Mouse (Mus musculus) left cerebral cortex, adult 8-10 months (tissue): ENCODE measurements around the gene Osbpl11. TPM values are rescaled to one million over a fixed set of nuclear protein-coding genes. Genes with fewer than 3 reads are reported as not detected.
"Not testable (repeated sequence)": the region's sequence is repeated elsewhere in the genome, so short reads cannot be mapped to it uniquely, and the experiment has no call there.

Experiments
- DNase-seq, 2 experiments: peaks; one replicate each; pipeline ENCODE4 v3.0.0; 2022; ENCODE audit warnings: low spot score in 2 of 2
- total RNA-seq, 4 experiments: library from RNA; stranded (reverse); gene quantifications; 2 replicates each; pipeline ENCODE4 v1.2.4; 2022

Gene Osbpl11
- total RNA-seq = 10 to 100 TPM; 14.8 to 18.9 (median 16.7) TPM

DNA sequence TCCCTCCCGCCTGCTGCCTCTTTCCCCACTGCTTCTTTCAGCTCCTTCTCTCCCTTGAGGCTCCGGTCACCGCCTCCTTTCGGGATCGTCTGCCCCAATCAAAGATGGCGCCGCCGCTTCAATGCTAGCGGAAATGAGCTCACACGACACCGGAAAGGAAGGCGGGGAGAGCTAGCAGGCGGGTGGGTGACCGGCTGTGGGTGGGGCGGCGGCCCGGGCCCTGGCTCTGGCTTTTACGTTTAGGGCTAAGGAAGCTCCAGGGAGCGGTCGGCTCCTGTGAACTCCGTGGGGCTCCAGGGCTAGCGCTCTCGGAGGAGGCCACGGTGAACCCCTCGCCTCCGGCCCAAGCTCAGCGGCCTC, at the start of gene Osbpl11:
Gene Osbpl11, plus strand, starts transcription at position 171 of the 360 bp plus-strand sequence.
- peak; percentile 91 to 93 for DNase-seq

DNA sequence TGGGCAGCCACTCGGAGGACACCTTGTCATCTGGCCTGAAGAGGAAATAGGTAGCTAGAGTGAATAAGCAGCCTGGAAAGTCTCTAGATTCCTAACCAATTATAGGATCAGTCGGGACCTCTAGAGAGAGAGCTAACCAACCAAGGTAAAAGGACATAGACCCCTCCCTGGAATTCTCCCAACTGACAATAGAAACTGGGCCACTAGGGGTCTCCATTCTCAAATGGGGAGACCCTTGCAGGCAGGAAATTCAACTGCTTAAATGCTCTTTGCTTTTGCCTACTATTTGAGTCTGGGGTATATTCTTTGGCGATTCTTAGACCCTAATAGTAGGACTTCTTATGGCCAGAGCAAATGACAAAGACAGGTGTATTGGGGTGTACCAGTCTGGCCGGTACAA, 49.7 kb upstream of the Osbpl11 start:
- DNase-seq = no peak

DNA sequence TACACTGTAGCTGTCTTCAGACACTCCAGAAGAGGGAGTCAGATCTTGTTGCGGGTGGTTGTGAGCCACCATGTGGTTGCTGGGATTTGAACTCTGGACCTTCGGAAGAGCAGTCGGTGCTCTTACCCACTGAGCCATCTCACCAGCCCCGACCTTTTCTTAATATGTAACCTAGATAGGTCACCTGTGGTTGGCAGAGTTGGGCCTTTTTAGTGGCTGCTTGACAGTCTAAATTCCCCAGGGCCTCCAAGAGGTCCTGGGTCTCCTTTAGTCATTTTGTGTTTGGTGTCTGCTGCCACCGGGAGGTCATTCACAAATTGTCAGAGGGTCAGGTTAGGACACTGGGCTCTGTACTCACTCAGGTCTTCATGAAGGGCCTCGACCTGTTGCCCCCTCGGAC, 45.8 kb upstream of the Osbpl11 start:
- DNase-seq = not testable (repeated sequence)

DNA sequence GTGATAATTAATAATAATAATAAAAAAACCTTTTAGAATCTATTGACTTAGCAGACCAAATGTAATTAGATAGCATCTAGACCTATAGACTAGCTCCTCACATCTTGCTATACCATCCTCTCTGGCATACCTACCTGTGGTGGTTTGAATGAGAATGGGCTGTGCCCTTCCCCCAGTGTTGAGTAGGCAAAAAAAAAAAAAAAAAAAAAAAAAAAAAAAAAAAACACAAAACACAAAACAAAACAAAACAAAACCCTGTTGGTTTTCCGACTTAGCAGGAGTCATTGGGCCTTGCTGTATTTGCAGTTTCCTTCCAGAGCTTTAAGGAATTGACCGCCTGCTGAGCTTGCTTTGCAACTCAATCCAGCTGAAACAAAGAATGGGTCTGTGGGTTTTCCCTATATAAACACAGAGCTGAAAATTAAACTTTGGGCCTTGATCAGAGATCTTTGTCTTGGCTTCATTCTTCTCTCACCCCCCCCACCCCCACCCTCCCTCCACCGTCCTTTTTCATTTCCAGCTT, 43.1 kb upstream of the Osbpl11 start:
- no peak for DNase-seq

DNA sequence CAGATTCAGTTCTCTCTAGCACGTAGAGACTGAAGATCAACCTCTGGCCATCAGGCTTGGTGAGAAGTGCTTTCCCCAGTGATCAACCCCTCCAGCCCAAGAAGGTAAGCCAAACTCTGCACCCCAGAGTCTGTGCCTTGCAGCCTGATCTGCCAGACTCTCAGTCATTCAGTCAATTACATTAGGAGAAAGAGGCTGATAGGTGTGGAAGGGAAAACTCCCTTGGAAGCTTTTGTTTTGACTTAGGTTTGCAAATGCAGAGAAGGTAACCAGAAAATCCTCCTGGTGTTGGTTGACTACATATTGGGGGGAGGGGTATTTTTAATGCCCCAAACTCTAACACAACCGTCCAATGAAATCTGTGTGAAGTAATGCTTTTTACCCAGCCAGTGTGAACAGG, 41.4 kb upstream of the Osbpl11 start:
- no peak for DNase-seq

DNA sequence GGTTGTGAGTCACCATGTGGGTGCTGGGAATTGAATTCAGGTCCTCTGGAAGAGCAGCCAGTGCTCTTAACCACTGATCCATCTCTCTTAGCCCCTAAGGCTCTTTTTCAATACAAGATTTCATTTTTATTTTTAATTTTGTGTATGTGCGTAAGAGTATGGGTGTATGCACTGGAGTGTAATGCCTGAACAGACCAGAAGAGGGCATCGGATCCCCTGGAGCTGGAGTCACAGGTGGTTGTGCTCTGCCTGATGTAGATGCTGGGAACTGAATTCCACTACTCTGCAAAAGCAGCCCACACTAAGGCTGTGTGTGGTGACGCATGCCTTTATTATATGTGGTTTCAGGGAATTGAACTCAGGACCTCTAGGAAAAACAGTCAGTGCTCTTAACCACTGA, 38.7 kb upstream of the Osbpl11 start:
- no peak for DNase-seq

DNA sequence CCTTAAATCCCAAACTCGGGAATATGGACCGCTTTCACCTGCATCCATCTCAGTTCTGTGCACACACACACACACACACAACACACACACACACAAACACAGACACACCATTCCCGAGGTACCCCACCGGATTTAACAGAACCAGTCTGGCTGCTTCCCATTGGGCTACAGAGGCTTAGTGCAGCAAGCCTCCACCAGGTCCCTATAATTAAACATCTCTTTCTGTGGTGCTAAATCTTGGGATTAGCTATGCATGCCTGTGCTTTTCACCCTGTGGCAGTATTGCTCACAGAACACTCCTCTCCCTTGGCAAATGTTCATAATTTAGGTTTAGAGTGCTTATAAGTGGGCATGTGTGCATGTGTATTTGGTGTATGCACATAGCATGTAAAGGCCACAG, 36.7 kb upstream of the Osbpl11 start:
- DNase-seq = no peak

DNA sequence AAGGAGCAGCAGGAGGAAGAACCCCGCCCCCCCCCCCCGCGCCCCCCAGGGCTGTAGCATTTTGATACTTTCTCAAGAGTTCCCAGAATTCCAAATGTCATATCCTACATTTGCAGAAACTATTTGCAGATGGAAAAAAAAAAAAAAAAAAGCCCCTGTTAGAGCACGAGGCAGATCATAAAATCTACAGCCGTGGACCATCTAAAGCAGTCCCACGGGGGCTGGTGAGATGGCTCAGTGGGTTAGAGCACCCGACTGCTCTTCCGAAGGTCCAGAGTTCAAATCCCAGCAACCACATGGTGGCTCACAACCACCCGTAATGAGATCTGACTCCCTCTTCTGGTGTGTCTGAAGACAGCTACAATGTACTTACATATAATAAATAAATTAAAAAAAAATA, 34.0 kb upstream of the Osbpl11 start:
- DNase-seq = not testable (repeated sequence)

DNA sequence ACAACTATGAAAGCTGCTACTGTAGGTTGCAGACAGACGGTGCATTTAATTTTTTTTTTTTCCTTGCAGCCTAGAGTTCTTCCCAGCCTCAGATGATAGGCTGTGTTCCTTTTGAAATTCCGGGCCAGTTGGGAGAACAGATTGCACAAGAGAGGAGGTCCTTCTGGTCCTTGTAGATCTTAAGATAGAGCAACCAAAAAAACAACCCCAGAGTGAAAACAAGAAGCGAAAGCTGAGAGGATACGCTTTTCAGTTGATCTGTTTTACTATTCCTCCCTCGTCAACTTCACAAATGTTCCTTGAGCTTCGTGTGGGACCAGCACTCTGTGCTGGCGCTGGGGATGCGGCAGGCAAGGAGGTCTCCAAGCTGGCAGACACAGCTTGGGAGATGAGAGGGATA, 33.3 kb upstream of the Osbpl11 start:
- peak in 1 of 2 experiments; percentile 70 for DNase-seq

DNA sequence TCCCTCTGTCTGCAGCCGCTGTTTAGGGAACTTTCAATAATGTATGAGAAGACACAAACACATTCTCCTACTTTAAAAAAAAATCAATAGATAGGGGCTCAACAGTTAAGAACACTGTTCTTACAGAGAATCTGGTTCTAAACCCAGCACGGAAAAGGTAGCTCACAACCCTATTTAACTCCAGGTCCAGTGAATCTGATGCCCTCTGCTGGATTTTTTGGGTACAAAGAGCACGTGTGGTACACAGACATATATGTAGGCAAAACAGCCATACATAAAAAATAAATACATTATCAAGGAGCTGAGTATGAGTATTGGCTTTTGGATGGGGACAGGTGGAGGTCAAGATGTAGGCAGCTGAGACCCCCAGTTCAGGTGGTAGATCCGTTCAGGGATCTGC, 29.9 kb upstream of the Osbpl11 start:
- no peak for DNase-seq

DNA sequence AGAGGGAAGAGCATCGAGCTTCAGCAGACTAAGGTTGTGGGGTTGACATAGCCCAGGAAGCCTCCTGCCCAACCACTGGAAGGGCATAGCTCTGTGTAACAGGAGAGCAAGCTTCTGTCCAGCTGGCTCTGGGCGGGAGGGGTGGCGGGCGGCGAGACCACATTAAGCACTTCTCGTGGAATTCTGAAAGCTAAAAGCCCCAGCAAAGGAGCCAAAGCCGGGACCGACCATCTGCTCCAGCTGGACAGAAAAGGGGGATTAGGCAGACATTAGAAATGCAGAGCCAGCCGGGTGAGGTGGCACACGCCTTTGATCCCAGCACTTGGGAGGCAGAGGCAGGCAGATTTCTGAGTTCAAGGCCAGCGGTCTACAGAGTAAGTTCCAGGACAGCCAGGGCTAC, 26.9 kb upstream of the Osbpl11 start:
- DNase-seq = no peak

DNA sequence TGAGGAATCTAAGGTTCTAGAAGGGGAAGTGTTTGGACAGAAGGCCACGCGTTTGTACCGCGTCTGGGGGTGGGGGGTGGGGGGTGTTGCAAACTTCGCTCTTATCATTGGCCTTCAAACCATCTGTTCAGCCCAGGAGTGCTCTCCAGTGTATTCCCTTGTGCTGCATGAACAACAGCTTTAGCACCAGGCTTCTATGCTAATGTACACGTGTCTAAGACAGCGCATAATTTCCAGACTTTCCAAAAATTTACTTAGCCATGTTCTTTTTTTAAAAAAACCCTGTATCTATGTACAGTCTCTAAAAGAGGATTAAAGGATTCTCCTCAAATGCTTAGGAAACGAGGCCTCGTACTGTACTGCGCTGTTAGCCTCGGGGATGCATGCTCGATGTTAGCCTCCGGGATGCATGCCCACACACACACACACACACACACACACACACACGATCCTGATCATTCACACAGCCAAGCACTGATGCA, 26.2 kb upstream of the Osbpl11 start:
- DNase-seq = no peak

DNA sequence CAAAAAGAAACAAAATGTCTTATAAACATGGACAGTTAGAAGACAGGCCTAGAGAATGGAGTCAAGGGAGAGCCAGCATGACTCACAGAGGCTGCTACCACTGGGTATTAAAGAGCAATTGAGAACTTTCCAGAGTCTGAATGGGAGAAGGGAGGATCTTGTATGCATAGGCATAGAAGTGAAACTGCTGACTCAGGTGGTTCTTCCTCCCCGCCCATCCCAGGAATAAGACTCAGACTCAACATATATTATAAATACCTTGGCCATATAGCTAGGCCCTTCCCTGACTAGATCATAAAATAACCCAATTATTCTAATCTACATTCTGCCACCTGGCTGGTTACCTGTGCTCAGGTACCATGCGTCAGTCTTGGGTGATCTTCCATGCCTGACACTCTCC, 25.5 kb upstream of the Osbpl11 start:
- DNase-seq = no peak

DNA sequence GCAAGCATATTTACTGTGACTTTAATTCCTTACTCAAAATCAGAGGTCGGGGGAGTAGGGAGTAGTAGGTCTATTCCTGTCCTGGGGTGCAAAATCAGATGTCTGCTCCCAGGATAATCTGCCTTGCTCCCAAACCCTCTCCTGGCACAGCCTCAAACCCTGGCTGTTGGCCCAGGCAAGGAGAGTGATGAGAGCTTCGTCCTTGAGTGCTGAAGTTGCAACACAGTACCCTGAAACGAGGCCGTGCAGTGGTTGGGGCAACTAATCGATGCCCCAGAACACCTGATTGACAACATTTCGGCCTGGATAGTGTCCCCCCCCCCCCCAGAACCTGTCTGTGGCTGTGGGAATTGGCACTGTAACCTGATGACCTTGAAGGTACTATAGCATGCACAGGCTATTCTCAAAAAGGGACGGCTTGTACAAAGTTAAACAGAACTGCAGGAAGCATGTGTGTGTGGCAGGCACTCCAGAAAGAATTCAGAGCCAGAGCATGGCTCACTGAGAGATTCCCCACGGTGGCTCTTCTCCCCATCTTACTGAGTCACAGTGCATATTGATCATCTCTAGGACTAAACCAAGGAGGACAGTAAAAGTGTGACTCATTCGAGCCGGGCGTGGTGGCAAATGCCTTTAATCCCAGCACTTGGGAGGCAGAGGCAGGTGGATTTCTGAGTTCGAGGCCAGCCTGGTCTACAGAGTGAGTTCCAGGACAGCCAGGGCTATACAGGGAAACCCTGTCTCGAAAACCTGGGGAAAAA, 21.4 kb upstream of the Osbpl11 start:
- DNase-seq = no peak

DNA sequence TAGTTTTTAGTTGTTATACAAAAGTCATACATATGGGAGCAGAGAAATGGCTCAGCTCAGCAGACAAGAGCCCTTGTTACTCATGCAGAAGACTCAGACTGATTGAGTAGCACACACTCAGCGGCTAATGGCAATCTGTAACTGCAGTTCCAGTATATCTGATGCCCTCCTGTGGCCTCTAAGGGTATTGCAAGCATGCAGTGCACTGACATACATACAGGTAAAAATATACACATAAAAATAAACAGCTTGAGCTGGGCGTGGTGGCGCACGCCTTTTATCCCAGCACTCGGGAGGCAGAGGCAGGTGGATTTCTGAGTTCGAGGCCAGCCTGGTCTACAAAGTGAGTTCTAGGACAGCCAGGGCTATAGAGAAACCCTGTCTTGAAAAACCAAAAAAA, 18.6 kb upstream of the Osbpl11 start:
- DNase-seq = not testable (repeated sequence)

DNA sequence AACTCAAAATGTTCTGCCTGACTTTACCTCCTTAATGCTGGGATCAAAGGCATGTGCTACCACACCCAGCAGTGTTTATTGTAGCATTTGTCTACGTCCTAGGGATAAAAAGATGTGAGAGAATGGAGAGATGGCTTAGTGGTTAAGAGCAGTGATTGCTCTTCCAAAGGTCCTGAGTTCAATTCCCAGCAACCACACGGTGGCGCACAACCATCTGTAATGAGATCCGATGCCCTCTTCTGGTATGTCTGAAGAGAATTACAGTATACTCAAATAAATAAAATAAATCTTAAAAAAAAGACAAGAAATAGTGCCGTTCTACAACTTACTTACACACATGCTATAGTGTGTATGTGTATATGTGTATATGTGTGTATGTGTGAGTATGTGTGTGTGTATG, 17.3 kb upstream of the Osbpl11 start:
- DNase-seq = no peak

DNA sequence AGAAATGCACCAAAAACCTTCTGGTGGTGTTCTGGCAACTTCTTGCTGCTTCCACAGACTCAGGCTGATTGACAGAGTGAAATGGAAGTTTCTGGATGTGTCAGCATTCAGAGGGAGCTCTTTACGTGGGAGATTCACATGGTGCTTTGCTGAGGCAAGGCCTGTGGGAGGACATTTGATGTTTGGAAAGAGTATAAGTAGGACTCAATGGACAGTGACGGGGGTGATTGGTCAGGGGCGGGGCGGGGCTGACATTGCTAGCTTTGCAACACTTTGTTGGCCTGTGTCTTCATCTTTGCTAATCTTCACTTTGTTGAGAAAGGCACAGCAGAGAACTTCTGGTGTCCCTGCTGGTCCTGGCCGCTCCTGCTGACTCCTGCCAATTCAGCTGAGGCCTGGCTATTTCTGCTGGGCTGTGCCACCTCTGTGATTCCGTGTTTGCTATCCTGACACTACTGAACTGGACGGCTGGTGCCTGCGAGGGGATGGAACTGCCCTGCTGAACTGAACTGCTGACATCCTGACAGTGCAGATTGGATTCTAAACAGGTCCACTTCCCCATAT, 15.3 kb upstream of the Osbpl11 start:
- DNase-seq = no peak

DNA sequence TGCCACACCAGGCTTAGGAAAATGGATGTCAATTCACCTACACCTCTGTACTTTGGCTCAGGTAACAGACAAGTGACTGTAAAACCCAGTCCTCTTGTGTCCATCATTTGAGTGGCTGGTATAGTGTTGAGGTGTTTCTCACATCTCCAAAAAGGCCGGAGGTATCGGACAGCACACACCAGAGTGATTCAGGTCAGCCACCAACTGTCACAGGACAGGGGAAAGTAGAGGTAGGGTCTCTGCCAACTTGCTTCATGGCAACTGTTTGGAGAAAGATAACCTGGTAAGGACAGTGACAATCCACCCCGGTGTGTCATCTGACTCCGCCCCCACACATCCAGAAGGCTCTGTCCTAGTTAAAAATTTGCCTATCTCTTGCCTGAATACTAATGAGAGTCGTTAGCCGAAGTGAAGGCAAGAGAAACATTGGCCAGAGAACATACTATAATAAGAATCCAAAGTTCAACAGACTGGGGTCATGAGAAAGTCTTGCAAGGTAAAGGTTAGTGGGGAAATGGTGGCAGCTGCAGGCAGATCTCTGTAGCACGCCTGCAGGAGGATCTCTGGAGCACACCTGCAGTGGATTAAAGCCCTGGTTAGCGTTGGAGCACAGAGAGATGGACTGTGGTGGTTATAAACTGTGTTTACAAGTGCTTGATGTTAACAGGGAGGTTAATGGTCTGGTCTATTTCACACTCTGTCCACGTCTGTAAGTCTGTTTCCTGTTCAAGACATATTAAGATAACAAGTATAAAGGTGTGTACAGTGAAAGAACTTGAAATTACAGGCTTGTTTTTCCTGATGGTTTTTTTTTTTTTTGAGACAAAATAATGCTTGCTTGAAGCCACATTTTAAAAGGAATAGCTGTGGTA, 13.9 kb upstream of the Osbpl11 start:
- DNase-seq = no peak

DNA sequence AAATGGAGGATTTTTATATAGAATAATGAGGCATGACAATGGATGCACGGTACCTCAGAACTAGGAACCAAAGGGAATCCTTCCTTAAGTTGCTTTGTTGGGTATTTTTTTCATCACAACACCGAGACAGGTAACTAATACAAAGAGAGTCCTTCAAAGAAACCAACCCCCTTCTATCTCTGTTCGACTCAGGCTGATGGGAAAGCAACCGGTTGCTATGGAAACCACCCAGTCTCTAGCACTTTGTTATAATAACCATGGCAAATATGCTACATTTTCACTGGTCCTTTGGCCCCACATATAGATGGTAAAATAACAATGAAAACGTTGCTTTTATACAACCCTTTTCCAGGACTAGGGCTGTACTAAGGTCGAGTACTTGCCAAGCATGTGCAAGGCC, 13.1 kb upstream of the Osbpl11 start:
- no peak for DNase-seq

DNA sequence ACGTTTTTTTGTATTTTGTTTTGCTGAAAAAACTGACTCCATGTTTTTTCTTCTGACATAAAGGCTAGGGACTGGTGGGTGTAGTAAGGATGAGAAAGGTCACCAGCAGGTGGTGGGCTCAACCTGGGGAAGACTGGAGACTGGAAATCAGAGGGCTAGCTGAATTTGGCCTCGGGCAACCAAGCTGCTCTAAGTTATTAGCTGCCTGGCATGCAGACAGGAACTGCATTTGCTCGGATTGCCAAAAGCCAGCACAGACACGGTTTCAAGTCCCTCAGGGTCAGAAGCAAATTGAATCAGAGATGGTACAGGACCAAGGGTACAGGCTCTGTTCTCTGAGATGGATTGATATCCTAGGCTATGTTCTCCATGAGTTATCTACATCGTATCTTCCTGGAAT, 11.7 kb upstream of the Osbpl11 start:
- no peak for DNase-seq

DNA sequence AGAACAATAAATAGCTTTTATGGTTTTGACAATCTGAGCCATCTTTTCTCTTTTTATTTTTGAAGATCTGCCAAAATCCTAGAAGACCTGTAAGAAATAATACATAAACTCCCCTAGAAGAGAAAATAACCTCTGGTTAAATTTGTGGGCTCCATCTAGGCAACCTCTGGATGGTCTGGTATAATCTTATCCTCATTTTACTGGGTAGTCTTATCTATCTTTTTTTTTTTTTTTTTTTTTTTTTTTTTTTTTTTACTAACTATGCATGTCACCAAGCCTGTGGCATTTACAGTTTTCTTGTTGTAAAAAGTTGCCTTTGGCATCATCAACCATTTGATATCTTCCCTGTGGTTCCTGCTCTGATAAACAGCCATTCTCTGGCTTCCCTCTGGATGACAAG, 10.2 kb upstream of the Osbpl11 start:
- no peak for DNase-seq

DNA sequence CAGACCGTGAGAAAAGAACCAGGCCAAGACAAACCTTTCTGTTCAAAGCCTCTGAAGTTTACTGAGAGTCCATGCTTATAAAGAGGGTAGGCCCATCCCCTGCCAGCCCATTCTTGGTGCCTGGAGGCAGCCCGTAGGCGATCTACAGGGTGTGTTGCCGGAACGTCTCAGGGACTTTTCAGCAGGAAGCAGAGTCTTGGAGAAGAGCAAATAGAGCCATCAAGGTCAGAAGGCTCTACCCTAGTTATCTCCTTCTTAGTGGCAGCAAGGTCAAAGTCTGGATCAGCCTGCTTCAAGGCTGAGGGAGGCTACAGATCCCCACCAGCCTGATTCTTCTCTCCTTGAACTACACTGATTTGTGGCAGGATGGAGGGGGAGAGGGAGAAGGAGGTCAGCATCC, 8.0 kb upstream of the Osbpl11 start:
- not testable (repeated sequence) for DNase-seq
